Mouse (Mus musculus) 416B (cell line): ENCODE data around the gene Gtpbp8.

ENCODE experiments used
- DNase-seq: peaks from one replicate; pipeline ENCODE4 v3.0.0; 2011; ENCODE audit warnings: low read depth

Gene Gtpbp8

GRCm38 (mm10) chr16:44725286-44726223, 20.6 kb downstream of the Gtpbp8 start:
- DNase-seq, result peak; percentile 90

- peak; percentile 74 for DNase-seq
Measured at GRCm38 (mm10) chr16:44724847-44725246, 21.3 kb downstream of the Gtpbp8 start.

- peak; percentile 92 for DNase-seq
Measured at GRCm38 (mm10) chr16:44724083-44724787, 21.9 kb downstream of the Gtpbp8 start, which contains the start of gene Nepro. Nepro (plus strand) TSS chr16:44724301.

GRCm38 (mm10) chr16:44722666-44723065, 23.5 kb downstream of the Gtpbp8 start:
- DNase-seq, result no peak

GRCm38 (mm10) chr16:44720518-44720917, 25.6 kb downstream of the Gtpbp8 start:
- DNase-seq, result peak; percentile 53

GRCm38 (mm10) chr16:44719349-44719748, 26.8 kb downstream of the Gtpbp8 start:
- no peak for DNase-seq

- no peak for DNase-seq
Measured at GRCm38 (mm10) chr16:44717838-44718237, 28.3 kb downstream of the Gtpbp8 start.

GRCm38 (mm10) chr16:44717141-44717634, 29.0 kb downstream of the Gtpbp8 start:
- no peak for DNase-seq

- DNase-seq, result peak; percentile 72
Measured at GRCm38 (mm10) chr16:44716305-44717140, 29.6 kb downstream of the Gtpbp8 start.

GRCm38 (mm10) chr16:44703458-44703857, 42.7 kb downstream of the Gtpbp8 start:
- DNase-seq, result no peak

GRCm38 (mm10) chr16:44702272-44702671, 43.9 kb downstream of the Gtpbp8 start:
- DNase-seq, result peak; percentile 16

GRCm38 (mm10) chr16:44701155-44701554, 45.0 kb downstream of the Gtpbp8 start:
- DNase-seq, result no peak

GRCm38 (mm10) chr16:44697473-44698205, 48.5 kb downstream of the Gtpbp8 start:
- no peak for DNase-seq

GRCm38 (mm10) chr16:44695859-44696620, 50.1 kb downstream of the Gtpbp8 start:
- no peak for DNase-seq

GRCm38 (mm10) chr16:44695214-44695858, 50.8 kb downstream of the Gtpbp8 start:
- no peak for DNase-seq

- DNase-seq, result peak; percentile 17
Measured at GRCm38 (mm10) chr16:44693695-44694094, 52.5 kb downstream of the Gtpbp8 start.

- peak; percentile 37 for DNase-seq
Measured at GRCm38 (mm10) chr16:44692541-44692940, 53.6 kb downstream of the Gtpbp8 start.

GRCm38 (mm10) chr16:44691561-44692141, 54.5 kb downstream of the Gtpbp8 start:
- peak; percentile 85 for DNase-seq

GRCm38 (mm10) chr16:44691066-44691465, 55.1 kb downstream of the Gtpbp8 start:
- no peak for DNase-seq
